Mouse (Mus musculus) hindbrain, embryonic 11.5 days (tissue): Measurements from ENCODE around the gene Atp1a3. TPM values are rescaled to one million over a fixed set of nuclear protein-coding genes. Genes with fewer than 3 reads are reported as not detected.
A peak's percentile ranks its signal among the peaks of the same experiment; 100 is the strongest.

Experiments used
- ATAC-seq: fragments of 200-750 bp; cut with Nextera tagmentation; 2 replicates; pipeline ENCODE4 v1.8.0; 2017; ENCODE audit warnings: mild to moderate bottlenecking, moderate TSS enrichment, moderate library complexity; ENCODE audit not compliant: low FRiP score
- DNase-seq: peaks from one replicate; pipeline ENCODE4 v3.0.0-alpha.2; 2015; ENCODE audit warnings: low spot score
- H3K27ac ChIP-seq: fragments of 300-500 bp; sonication (generic); 2 replicates; pipeline ENCODE4 v1.5.1; 2014; ENCODE audit warnings: mild to moderate bottlenecking, low read depth, low read length
- H3K27me3 ChIP-seq: fragments of 300-500 bp; sonication (generic); 2 replicates; pipeline ENCODE4 v1.6.1; 2014; ENCODE audit warnings: mild to moderate bottlenecking, low read length, moderate library complexity, mixed read lengths; ENCODE audit not compliant: control insufficient read depth, insufficient read depth
- H3K36me3 ChIP-seq: fragments of 300-500 bp; sonication (generic); 2 replicates; pipeline ENCODE4 v1.6.1; 2014; ENCODE audit warnings: mild to moderate bottlenecking, low read length, moderate library complexity, mixed read lengths; ENCODE audit not compliant: control insufficient read depth, insufficient read depth
- H3K4me1 ChIP-seq: fragments of 300-500 bp; sonication (generic); replicated peaks from 2 replicates; pipeline ENCODE4 v1.6.1; 2014; ENCODE audit warnings: low read length, mixed read lengths; ENCODE audit not compliant: control insufficient read depth, insufficient read depth
- H3K4me2 ChIP-seq: fragments of 300-500 bp; sonication (generic); replicated peaks from 2 replicates; pipeline ENCODE4 v1.6.1; 2014; ENCODE audit warnings: mild to moderate bottlenecking, low read depth, low read length
- H3K4me3 ChIP-seq: fragments of 300-500 bp; sonication (generic); 2 replicates; pipeline ENCODE4 v1.5.1; 2014; ENCODE audit warnings: low read depth, low read length
- H3K9ac ChIP-seq: fragments of 300-500 bp; sonication (generic); 2 replicates; pipeline ENCODE4 v1.6.1; 2014; ENCODE audit warnings: low read depth, low read length
- H3K9me3 ChIP-seq: fragments of 300-500 bp; sonication (generic); 2 replicates; pipeline ENCODE4 v1.6.1; 2016; ENCODE audit warnings: low read length; ENCODE audit not compliant: control insufficient read depth
- WGBS: fragments of 180-500 bp; shearing (Covaris S2); extraction: QIAGEN DNeasy Blood & Tissue Kit; methylation state at CpG from one replicate; pipeline ENCODE4 v1.1.7; 2014; 5-methylcytosine and 5-hydroxymethylcytosine counted together
- polyA plus RNA-seq: library from polyadenylated mRNA; unstranded; fragments of >200 nt; fragmentation: Nextera tagmentation; extraction: Ambion mirVana; gene quantifications from 2 replicates; pipeline ENCODE4 v1.2.1, GENCODE M21; 2014

Atp1a3 gene
- polyA plus RNA-seq, 1 experiment from 2014 or later: 40.1 TPM

- no peak within 1 kb of the TSS for H3K9ac ChIP-seq
- H3K9me3 ChIP-seq: no peaks in the 10 kb centered on the region
- peaks cover 8% of the 10 kb centered on the region for H3K4me1 ChIP-seq
- H3K27ac ChIP-seq: no peak within 1 kb of the TSS
- H3K36me3 ChIP-seq: no peaks in the 10 kb centered on the region
- H3K27me3 ChIP-seq: peaks cover 82% of the 10 kb centered on the region
- ATAC-seq (no peak), DNase-seq (no peak)
- under 1% methylated on average over 50 of the region's 72 CpGs for WGBS
- H3K4me3 ChIP-seq: peak within 1 kb of the TSS; percentile 32
- peak within 1 kb of the TSS; percentile 51 for H3K4me2 ChIP-seq
Observed at GRCm38 (mm10) chr7:24944257-24944950, 61.4 kb downstream of the Atp1a3 start, which contains the start of gene Gm4881. Gm4881 (minus strand) TSS chr7:24944494.

DNA sequence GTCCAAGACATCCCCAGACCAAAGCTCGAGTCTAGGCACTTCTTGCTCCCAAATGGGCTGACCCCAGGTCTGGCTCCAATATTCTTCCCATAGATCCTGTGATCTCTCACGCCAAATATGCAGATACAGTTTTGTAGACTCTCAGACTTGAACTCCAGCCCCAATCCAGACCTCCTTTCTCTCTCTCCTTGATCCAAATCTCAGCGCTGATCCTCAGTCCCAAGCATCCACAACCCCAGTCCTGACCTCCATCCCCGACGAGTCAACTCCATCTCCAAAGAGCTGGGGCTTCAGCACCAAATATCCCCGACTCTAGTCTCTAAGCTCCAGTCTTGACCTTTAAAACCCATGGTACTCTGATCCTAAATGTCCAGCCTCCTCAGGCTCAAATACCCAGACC lies 62.1 kb downstream of the Atp1a3 start:
- H3K27me3 ChIP-seq: peaks cover 80% of the 10 kb centered on the region
- no peak overlapping the region for H3K27ac ChIP-seq
- H3K4me3 ChIP-seq: no peak overlapping the region
- no peak overlapping the region for H3K9ac ChIP-seq
- DNase-seq (no peak), ATAC-seq (no peak)
- WGBS: 7% methylated on average over 6 of the region's 6 CpGs
- no peaks in the 10 kb centered on the region for H3K9me3 ChIP-seq
- peaks cover 8% of the 10 kb centered on the region for H3K4me1 ChIP-seq
- H3K4me2 ChIP-seq: no peak overlapping the region
- no peaks in the 10 kb centered on the region for H3K36me3 ChIP-seq

GRCm38 (mm10) chr7:24931651-24932050 lies 74.1 kb downstream of the Atp1a3 start:
- Histone ChIP-seq H3K9ac (no peak overlapping the region), H3K27ac (no peak overlapping the region), H3K4me3 (no peak overlapping the region), H3K4me2 (no peak overlapping the region), H3K4me1 (peaks cover 5% of the 10 kb centered on the region; the same call in 1 of the 2 replicates), H3K27me3 (peaks cover 59% of the 10 kb centered on the region), H3K36me3 (no peaks in the 10 kb centered on the region), H3K9me3 (no peaks in the 10 kb centered on the region)
- ATAC-seq: no peak
- DNase-seq: peak; percentile 31
- WGBS: 2% methylated on average over 15 of the region's 15 CpGs

GRCm38 (mm10) chr7:24930475-24930874 lies 75.3 kb downstream of the Atp1a3 start:
- Histone ChIP-seq H3K9ac (no peak overlapping the region), H3K27me3 (peaks cover 57% of the 10 kb centered on the region), H3K4me3 (no peak overlapping the region), H3K36me3 (peaks cover 6% of the 10 kb centered on the region), H3K4me1 (peaks cover 5% of the 10 kb centered on the region; the same call in 1 of the 2 replicates), H3K27ac (no peak overlapping the region), H3K4me2 (no peak overlapping the region), H3K9me3 (no peaks in the 10 kb centered on the region)
- DNase-seq: no peak
- 49% methylated on average over 6 of the region's 6 CpGs for WGBS
- ATAC-seq: no peak

Other genes with a start within 250 kb of the Atp1a3 start
- gene Cd177, start 245.6 kb downstream of the Atp1a3 start, polyA plus RNA-seq: not detected in 2 replicates
- not detected in 2 replicates for gene Ceacam10, start 228.8 kb downstream of the Atp1a3 start, polyA plus RNA-seq
- gene Gm9844, start 143.7 kb downstream of the Atp1a3 start, polyA plus RNA-seq: 20.9 and 23.6 TPM in 2 replicates
- not detected in 2 replicates for gene Lypd4, start 136.0 kb downstream of the Atp1a3 start, polyA plus RNA-seq
- gene Dmrtc2, start 135.9 kb downstream of the Atp1a3 start, polyA plus RNA-seq: 0.14 TPM in 1 of 2 replicates, not detected in the other
- gene Rps19, start 121.6 kb downstream of the Atp1a3 start, polyA plus RNA-seq: 1,792 and 1,821 TPM in 2 replicates
- 0.39 TPM in 1 of 2 replicates, not detected in the other for gene Cd79a, start 108.6 kb downstream of the Atp1a3 start, polyA plus RNA-seq
- 43.0 and 46.4 TPM in 2 replicates for gene Arhgef1, start 103.0 kb downstream of the Atp1a3 start, polyA plus RNA-seq
- 4.7 and 6.1 TPM in 2 replicates for gene Gm4881, start 61.5 kb downstream of the Atp1a3 start, polyA plus RNA-seq
- gene Rabac1, start 33.2 kb downstream of the Atp1a3 start, polyA plus RNA-seq: 122 and 129 TPM in 2 replicates
- 8.9 and 14.4 TPM in 2 replicates for gene Grik5, start 66.4 kb upstream of the Atp1a3 start, polyA plus RNA-seq
- gene Zfp574, start 66.6 kb upstream of the Atp1a3 start, polyA plus RNA-seq: 17.9 and 19.9 TPM in 2 replicates
- 40.1 and 51.9 TPM in 2 replicates for gene Pou2f2, start 173.8 kb upstream of the Atp1a3 start, polyA plus RNA-seq
- gene Dedd2, start 214.7 kb upstream of the Atp1a3 start, polyA plus RNA-seq: 7.3 and 8.5 TPM in 2 replicates
- gene Zfp526, start 215.5 kb upstream of the Atp1a3 start, polyA plus RNA-seq: 2.9 and 3.9 TPM in 2 replicates
- 14.1 and 16.1 TPM in 2 replicates for gene Gsk3a, start 231.9 kb upstream of the Atp1a3 start, polyA plus RNA-seq
- gene Erf, start 244.8 kb upstream of the Atp1a3 start, polyA plus RNA-seq: 12.8 and 14.2 TPM in 2 replicates